Mouse (Mus musculus) mouse embryonic stem cell (cell line): ENCODE measurements at regions not wholly inside any gene's neighbourhood (a gene's known extent, or its start where the extent isn't known, plus 50 kb on each side); places are given as distances from the start of the nearest gene placed in this dataset.

Experiments
- in situ Hi-C, 2 experiments: fragments of 300-500 bp; cut with MboI; formaldehyde crosslinking; loops; 1 replicate in 1 of 2; 3 replicates in 1 of 2; pipeline ENCODE4 v1.14.3; 2019 to 2020; ENCODE audit warnings: low sequenced_read_pairs in 2 of 2, low pct_unique_long_range_greater_than_20kb in 1 of 2, mixed read lengths in 1 of 2; ENCODE audit not compliant: unreplicated experiment in 1 of 2

GRCm38 (mm10) chr6:147686927-147687326 lies 211.3 kb downstream of the Ccdc91 start:
- in situ Hi-C loops: no loop called here

- in situ Hi-C loops: no loop called here
Measured at GRCm38 (mm10) chr6:147698255-147698654, 222.6 kb downstream of the Ccdc91 start.

GRCm38 (mm10) chr6:147699449-147699848 lies 223.8 kb downstream of the Ccdc91 start:
- in situ Hi-C loops: no loop called here

- in situ Hi-C loops: no loop called here
Measured at GRCm38 (mm10) chr6:147700629-147701028, 225.0 kb downstream of the Ccdc91 start.

- in situ Hi-C loops: no loop called here
Measured at GRCm38 (mm10) chr6:147701956-147702355, 226.3 kb downstream of the Ccdc91 start.

- in situ Hi-C loops: no loop called here
Measured at GRCm38 (mm10) chr6:147704297-147704696, 228.7 kb downstream of the Ccdc91 start.

- in situ Hi-C loops: no loop called here
Measured at GRCm38 (mm10) chr6:147705936-147706335, 230.3 kb downstream of the Ccdc91 start.

- in situ Hi-C loops: no loop called here
Measured at GRCm38 (mm10) chr6:147706741-147707140, 231.1 kb downstream of the Ccdc91 start.

- in situ Hi-C loops: no loop called here
Measured at GRCm38 (mm10) chr6:147718052-147718712, 242.6 kb downstream of the Ccdc91 start.

GRCm38 (mm10) chr6:147718713-147719490 lies 243.3 kb downstream of the Ccdc91 start:
- in situ Hi-C loops: no loop called here

GRCm38 (mm10) chr6:147719539-147719938 lies 243.9 kb downstream of the Ccdc91 start:
- in situ Hi-C loops: no loop called here

- in situ Hi-C loops: no loop called here
Measured at GRCm38 (mm10) chr6:147723336-147723735, 247.7 kb downstream of the Ccdc91 start.

- in situ Hi-C loops: no loop called here
Measured at GRCm38 (mm10) chr6:147726987-147727386, 251.4 kb downstream of the Ccdc91 start.

- in situ Hi-C loops: no loop called here
Measured at GRCm38 (mm10) chr6:147727644-147728533, 252.3 kb downstream of the Ccdc91 start.

- in situ Hi-C loops: no loop called here
Measured at GRCm38 (mm10) chr6:147729721-147730120, 254.1 kb downstream of the Ccdc91 start.

GRCm38 (mm10) chr6:147738621-147739325 lies 263.1 kb downstream of the Ccdc91 start:
- in situ Hi-C loops: no loop called here

GRCm38 (mm10) chr6:147741446-147741845 lies 265.8 kb downstream of the Ccdc91 start:
- in situ Hi-C loops: no loop called here

- in situ Hi-C loops: no loop called here
Measured at GRCm38 (mm10) chr6:147744081-147744480, 268.5 kb downstream of the Ccdc91 start.
